Mouse (Mus musculus): ENCODE measurements around the gene Peli2. TPM values are rescaled to one million over a fixed set of nuclear protein-coding genes. Genes with fewer than 3 reads are reported as not detected.

Peli2 gene
- total RNA-seq, 1 experiment, result 1.6 TPM

DNA sequence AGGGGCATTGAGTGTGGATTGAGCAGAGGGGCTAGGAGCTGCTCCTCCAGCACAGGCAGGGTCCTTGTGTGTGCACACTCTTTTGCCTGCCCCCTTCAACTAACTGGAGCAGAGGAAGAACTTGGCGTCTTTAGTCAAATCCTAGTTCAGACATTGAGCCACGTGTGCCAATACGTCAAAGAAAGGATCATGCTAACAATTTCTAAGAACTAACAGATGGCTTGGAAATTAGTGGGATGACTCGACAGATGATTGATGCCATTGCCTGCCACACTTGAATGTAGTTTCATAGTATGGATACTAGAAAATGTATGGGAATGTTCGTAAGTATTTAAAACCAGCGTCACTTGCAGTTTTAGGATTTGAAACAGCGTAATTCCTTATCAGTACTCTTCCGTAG, 54.5 kb downstream of the Peli2 start:
- Histone ChIP-seq H3K36me3 (ENCODE audit: control insufficient read depth, insufficient read depth, low read length, poor library complexity, severe bottlenecking) (no peaks in the 10 kb centered on the region), H3K9me3 (ENCODE audit: control insufficient read depth, insufficient read depth, low read depth, low read length) (no peaks in the 10 kb centered on the region), H3K27ac (ENCODE audit: insufficient read depth, low read depth, low read length, poor library complexity, severe bottlenecking) (no peak overlapping the region), H3K4me3 (ENCODE audit: insufficient read depth in 1 of 2, low read depth in 1 of 2, low read length in 2 of 2, poor library complexity in 1 of 2, severe bottlenecking in 1 of 2) (no peak overlapping the region), H3K4me1 (ENCODE audit: control insufficient read depth in 2 of 2, insufficient read depth in 2 of 2, low read length in 2 of 2, poor library complexity in 1 of 2) (no peaks in the 10 kb centered on the region), H3K9ac (ENCODE audit: insufficient read depth, low read depth, low read length, poor library complexity, severe bottlenecking) (no peak overlapping the region)
- in situ Hi-C loops (cut with MboI; ENCODE audit: low sequenced_read_pairs in 2 of 2, unreplicated experiment in 2 of 2), result no loop called here
- DNase-seq (ENCODE audit: low read depth, low spot score), result no peak
- TF ChIP-seq CHD2 (IDR thresholded peaks at IDR 0.05; ENCODE audit: low read depth, low read length) (no peak), MAFK (IDR thresholded peaks at IDR 0.05; ENCODE audit: insufficient read depth, low read depth, low read length) (no peak), HCFC1 (IDR thresholded peaks at IDR 0.05; ENCODE audit: borderline replicate concordance, insufficient read depth, low read length) (no peak), ZC3H11A (IDR thresholded peaks at IDR 0.05; ENCODE audit: borderline replicate concordance, low read depth, low read length) (no peak), ZNF384 (IDR thresholded peaks at IDR 0.05; ENCODE audit: low read depth, low read length) (no peak)

- H3K9ac ChIP-seq (ENCODE audit: insufficient read depth, low read depth, low read length, poor library complexity, severe bottlenecking), result no peak overlapping the region
- no peaks in the 10 kb centered on the region for H3K4me1 ChIP-seq (ENCODE audit: control insufficient read depth in 2 of 2, insufficient read depth in 2 of 2, low read length in 2 of 2, poor library complexity in 1 of 2)
- H3K36me3 ChIP-seq (ENCODE audit: control insufficient read depth, insufficient read depth, low read length, poor library complexity, severe bottlenecking), result no peaks in the 10 kb centered on the region
- no peaks in the 10 kb centered on the region for H3K9me3 ChIP-seq (ENCODE audit: control insufficient read depth, insufficient read depth, low read depth, low read length)
- H3K4me3 ChIP-seq (ENCODE audit: insufficient read depth in 1 of 2, low read depth in 1 of 2, low read length in 2 of 2, poor library complexity in 1 of 2, severe bottlenecking in 1 of 2), result no peak overlapping the region
- no peak overlapping the region for H3K27ac ChIP-seq (ENCODE audit: insufficient read depth, low read depth, low read length, poor library complexity, severe bottlenecking)
- TF ChIP-seq CHD2 (IDR thresholded peaks at IDR 0.05; ENCODE audit: low read depth, low read length) (no peak), MAFK (IDR thresholded peaks at IDR 0.05; ENCODE audit: insufficient read depth, low read depth, low read length) (no peak), ZNF384 (IDR thresholded peaks at IDR 0.05; ENCODE audit: low read depth, low read length) (no peak), ZC3H11A (IDR thresholded peaks at IDR 0.05; ENCODE audit: borderline replicate concordance, low read depth, low read length) (no peak), HCFC1 (IDR thresholded peaks at IDR 0.05; ENCODE audit: borderline replicate concordance, insufficient read depth, low read length) (no peak)
- in situ Hi-C loops (cut with MboI; ENCODE audit: low sequenced_read_pairs in 2 of 2, unreplicated experiment in 2 of 2), result no loop called here
- no peak for DNase-seq (ENCODE audit: low read depth, low spot score)
Measured at GRCm38 (mm10) chr14:48178304-48178995, 57.8 kb downstream of the Peli2 start.

- Histone ChIP-seq H3K4me3 (ENCODE audit: insufficient read depth in 1 of 2, low read depth in 1 of 2, low read length in 2 of 2, poor library complexity in 1 of 2, severe bottlenecking in 1 of 2) (no peak overlapping the region), H3K27ac (ENCODE audit: insufficient read depth, low read depth, low read length, poor library complexity, severe bottlenecking) (no peak overlapping the region), H3K4me1 (ENCODE audit: control insufficient read depth in 2 of 2, insufficient read depth in 2 of 2, low read length in 2 of 2, poor library complexity in 1 of 2) (no peaks in the 10 kb centered on the region), H3K9ac (ENCODE audit: insufficient read depth, low read depth, low read length, poor library complexity, severe bottlenecking) (no peak overlapping the region), H3K36me3 (ENCODE audit: control insufficient read depth, insufficient read depth, low read length, poor library complexity, severe bottlenecking) (no peaks in the 10 kb centered on the region), H3K9me3 (ENCODE audit: control insufficient read depth, insufficient read depth, low read depth, low read length) (no peaks in the 10 kb centered on the region)
- in situ Hi-C loops (cut with MboI; ENCODE audit: low sequenced_read_pairs in 2 of 2, unreplicated experiment in 2 of 2), result no loop called here
- TF ChIP-seq ZNF384 (IDR thresholded peaks at IDR 0.05; ENCODE audit: low read depth, low read length) (no peak), ZC3H11A (IDR thresholded peaks at IDR 0.05; ENCODE audit: borderline replicate concordance, low read depth, low read length) (no peak), CHD2 (IDR thresholded peaks at IDR 0.05; ENCODE audit: low read depth, low read length) (no peak), HCFC1 (IDR thresholded peaks at IDR 0.05; ENCODE audit: borderline replicate concordance, insufficient read depth, low read length) (no peak), MAFK (IDR thresholded peaks at IDR 0.05; ENCODE audit: insufficient read depth, low read depth, low read length) (no peak)
- no peak for DNase-seq (ENCODE audit: low read depth, low spot score)
Measured at GRCm38 (mm10) chr14:48179021-48179420, 58.4 kb downstream of the Peli2 start.

DNA sequence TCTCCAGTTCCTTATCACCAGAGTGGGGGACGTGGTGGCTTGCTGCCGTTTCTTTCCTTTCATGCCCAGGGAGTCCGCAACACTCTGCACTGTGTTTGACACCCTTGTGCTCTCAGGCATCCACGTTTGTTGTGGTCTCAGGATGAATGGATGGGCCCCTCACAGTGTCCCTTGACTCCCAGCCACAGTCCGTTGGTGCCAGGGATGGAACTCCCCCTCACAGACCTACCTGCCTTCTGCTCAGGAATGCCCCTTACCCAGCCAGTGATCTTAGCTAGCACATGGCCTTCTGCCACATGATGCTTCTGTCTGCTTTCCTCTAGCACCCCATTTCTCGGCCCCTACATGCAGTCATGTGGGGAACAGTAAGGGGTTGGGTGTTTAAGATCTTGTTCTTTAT, 65.7 kb downstream of the Peli2 start:
- Histone ChIP-seq H3K4me1 (ENCODE audit: control insufficient read depth in 2 of 2, insufficient read depth in 2 of 2, low read length in 2 of 2, poor library complexity in 1 of 2) (no peaks in the 10 kb centered on the region), H3K4me3 (ENCODE audit: insufficient read depth in 1 of 2, low read depth in 1 of 2, low read length in 2 of 2, poor library complexity in 1 of 2, severe bottlenecking in 1 of 2) (no peak overlapping the region), H3K27ac (ENCODE audit: insufficient read depth, low read depth, low read length, poor library complexity, severe bottlenecking) (no peak overlapping the region), H3K9me3 (ENCODE audit: control insufficient read depth, insufficient read depth, low read depth, low read length) (no peaks in the 10 kb centered on the region), H3K36me3 (ENCODE audit: control insufficient read depth, insufficient read depth, low read length, poor library complexity, severe bottlenecking) (no peaks in the 10 kb centered on the region), H3K9ac (ENCODE audit: insufficient read depth, low read depth, low read length, poor library complexity, severe bottlenecking) (no peak overlapping the region)
- TF ChIP-seq ZNF384 (IDR thresholded peaks at IDR 0.05; ENCODE audit: low read depth, low read length) (no peak), MAFK (IDR thresholded peaks at IDR 0.05; ENCODE audit: insufficient read depth, low read depth, low read length) (no peak), ZC3H11A (IDR thresholded peaks at IDR 0.05; ENCODE audit: borderline replicate concordance, low read depth, low read length) (no peak), HCFC1 (IDR thresholded peaks at IDR 0.05; ENCODE audit: borderline replicate concordance, insufficient read depth, low read length) (no peak), CHD2 (IDR thresholded peaks at IDR 0.05; ENCODE audit: low read depth, low read length) (no peak)
- in situ Hi-C loops (cut with MboI; ENCODE audit: low sequenced_read_pairs in 2 of 2, unreplicated experiment in 2 of 2), result no loop called here
- no peak for DNase-seq (ENCODE audit: low read depth, low spot score)

Data from ES-E14 (cell line).